ENCODE assay signal across 9 mouse cellular contexts in the genomic region with DNA sequence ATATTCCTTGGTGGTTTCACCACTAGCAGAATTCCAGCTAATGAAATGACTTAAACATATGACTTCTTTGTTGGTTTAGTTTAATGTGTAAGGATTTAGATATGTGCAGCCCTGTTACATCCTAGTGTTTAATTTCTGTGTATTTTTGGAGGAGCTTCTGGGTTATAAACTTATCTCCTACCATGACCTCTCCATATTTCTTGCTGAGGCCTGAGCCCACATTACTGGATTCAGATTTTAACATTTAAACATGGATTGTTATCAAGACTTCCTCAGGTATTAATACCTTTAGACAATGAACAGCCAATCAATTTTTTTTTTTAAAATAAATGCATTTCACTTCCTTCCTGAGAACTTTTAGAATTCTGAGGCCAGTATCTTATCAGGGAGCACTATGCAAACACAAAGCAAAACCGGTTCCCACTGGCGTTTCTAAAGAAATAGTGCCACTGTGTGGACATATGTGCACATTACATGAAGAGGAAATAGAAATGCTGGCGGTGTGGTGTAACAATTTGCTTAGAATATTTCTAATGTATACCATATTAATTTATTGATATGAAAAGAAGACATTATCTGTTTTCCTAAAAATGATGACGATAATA.
DNase-seq lines count a peak whose midpoint lies in the region; ATAC-seq and TF ChIP-seq lines count a peak whose summit lies in the region.
"Had no signal": no experiment of that assay in that cellular context is flagged by ENCODE, and none has a peak within 500 bp of the region (broad histone marks: within the 10 kb centered on the region; RNA-seq: fewer than 3 reads in every experiment).

No protein-coding gene starts in this region.

- DNase-seq in kidney, adult 9 months, result peak; percentile 38
- no peak for DNase-seq in kidney, adult 11 months
- peak; percentile 22 for DNase-seq in ES-E14 (ENCODE audit: low read depth, low spot score)
- DNase-seq in cerebellum, adult 8-10 months, result peak; percentile 59
- peak; percentile 2 to 3 for DNase-seq in heart, postnatal 36 days
- peak in 1 of 3 experiments; percentile 10 for DNase-seq in liver, embryonic 14.5 days (ENCODE audit: low read depth in 3 of 3, low spot score in 3 of 3)
- no peak for DNase-seq in spleen, postnatal 4 days (ENCODE audit: low spot score in 2 of 2)

- H3K9me3 ChIP-seq in ES-E14 (ENCODE audit: control insufficient read depth, insufficient read depth, low read depth, low read length), result no peaks in the 10 kb centered on the region
- H3K9me3 ChIP-seq in liver, embryonic 14.5 days (ENCODE audit: control insufficient read depth, low read length), result no peaks in the 10 kb centered on the region
- no peaks in the 10 kb centered on the region for H3K9me3 ChIP-seq in stomach, embryonic 14.5 days (ENCODE audit: control insufficient read depth, low read depth, low read length)
- H3K9me3 ChIP-seq: limb, embryonic 15.5 days had no signal

- no peak for ATAC-seq in liver, embryonic 14.5 days (ENCODE audit: insufficient read depth)
- ATAC-seq in stomach, embryonic 14.5 days (ENCODE audit: insufficient number of reproducible peaks, insufficient read depth, low FRiP score, low read depth), result peak; percentile 74

- H3K4me2 ChIP-seq in liver, embryonic 14.5 days (ENCODE audit: low read depth), result no peak overlapping the region
- no peak overlapping the region for H3K4me2 ChIP-seq in stomach, embryonic 14.5 days (replicated peaks; ENCODE audit: low read depth, low read length)
- H3K4me2 ChIP-seq: limb, embryonic 15.5 days had no signal

- in situ Hi-C loops in ES-E14 (cut with MboI; ENCODE audit: low sequenced_read_pairs in 2 of 2, unreplicated experiment in 2 of 2), result loop anchor here (10.0 to 25.0 kb wide), 3 partner anchors 211 to 723 kb away; no protein-coding TSS in a partner anchor

- 3% methylated on average over 4 of the region's 4 CpGs for WGBS in liver, embryonic 14.5 days (ENCODE audit: insufficient replicate concordance)
- WGBS in stomach, embryonic 14.5 days, result 3% methylated on average over 4 of the region's 4 CpGs

- no peaks in the 10 kb centered on the region for H3K36me3 ChIP-seq in ES-E14 (ENCODE audit: control insufficient read depth, insufficient read depth, low read length, poor library complexity, severe bottlenecking)
- no peaks in the 10 kb centered on the region for H3K36me3 ChIP-seq in liver, embryonic 14.5 days (replicated peaks; ENCODE audit: control insufficient read depth, insufficient read depth, low read depth)
- H3K36me3 ChIP-seq in stomach, embryonic 14.5 days (ENCODE audit: control insufficient read depth, insufficient read depth, low read length), result no peaks in the 10 kb centered on the region
- H3K36me3 ChIP-seq: limb, embryonic 15.5 days had no signal

- intact Hi-C loops in heart, postnatal 36 days (cut with DNase I), result loop anchor here (2.0 to 10.0 kb wide), 3 partner anchors 121 to 719 kb away; no protein-coding TSS in a partner anchor

- peak; percentile 40; the same call in 1 of the 2 replicates for TF ChIP-seq CTCF in liver, embryonic 14.5 days (IDR thresholded peaks at IDR 0.05; ENCODE audit: low read depth)

- no peak overlapping the region for H3K9ac ChIP-seq in ES-E14 (ENCODE audit: insufficient read depth, low read depth, low read length, poor library complexity, severe bottlenecking)
- H3K9ac ChIP-seq in liver, embryonic 14.5 days (replicated peaks), result no peak overlapping the region
- no peak overlapping the region for H3K9ac ChIP-seq in stomach, embryonic 14.5 days (replicated peaks; ENCODE audit: low read depth, low read length)
- H3K9ac ChIP-seq: limb, embryonic 15.5 days had no signal

- no peak for TF ChIP-seq EP300 in liver, embryonic 14.5 days (IDR thresholded peaks at IDR 0.05; ENCODE audit: low read depth)

- H3K27me3 ChIP-seq in liver, embryonic 14.5 days (ENCODE audit: control insufficient read depth, insufficient read depth, low read length), result no peaks in the 10 kb centered on the region
- no peaks in the 10 kb centered on the region for H3K27me3 ChIP-seq in stomach, embryonic 14.5 days (ENCODE audit: control insufficient read depth, insufficient read depth, low read length)
- H3K27me3 ChIP-seq: limb, embryonic 15.5 days had no signal

- no peak overlapping the region for H3K4me3 ChIP-seq in ES-E14 (ENCODE audit: insufficient read depth in 1 of 2, low read depth in 1 of 2, low read length in 2 of 2, poor library complexity in 1 of 2, severe bottlenecking in 1 of 2)
- H3K4me3 ChIP-seq in liver, embryonic 14.5 days (ENCODE audit: insufficient read depth in 1 of 2, low read depth in 2 of 2, low read length in 2 of 2), result no peak overlapping the region
- no peak overlapping the region for H3K4me3 ChIP-seq in stomach, embryonic 14.5 days (ENCODE audit: low read depth, low read length)
- H3K4me3 ChIP-seq: limb, embryonic 15.5 days had no signal

- no peaks in the 10 kb centered on the region for H3K4me1 ChIP-seq in ES-E14 (ENCODE audit: control insufficient read depth in 2 of 2, insufficient read depth in 2 of 2, low read length in 2 of 2, poor library complexity in 1 of 2)
- no peaks in the 10 kb centered on the region for H3K4me1 ChIP-seq in liver, embryonic 14.5 days (replicated peaks; ENCODE audit: control insufficient read depth in 2 of 2, insufficient read depth in 2 of 2, low read length in 1 of 2)
- no peaks in the 10 kb centered on the region for H3K4me1 ChIP-seq in stomach, embryonic 14.5 days (ENCODE audit: control insufficient read depth, insufficient read depth, low read length)
- H3K4me1 ChIP-seq: limb, embryonic 15.5 days had no signal

- no peak overlapping the region for H3K27ac ChIP-seq in ES-E14 (ENCODE audit: insufficient read depth, low read depth, low read length, poor library complexity, severe bottlenecking)
- no peak overlapping the region for H3K27ac ChIP-seq in liver, embryonic 14.5 days
- H3K27ac ChIP-seq in stomach, embryonic 14.5 days (ENCODE audit: low read length), result no peak overlapping the region
- H3K27ac ChIP-seq: limb, embryonic 15.5 days had no signal

TF ChIP-seq in ES-E14, 5 proteins besides CTCF, POLR2A, EP300 and RAD21:
- peak; percentile 87 for TF ChIP-seq ZC3H11A (IDR thresholded peaks at IDR 0.05; ENCODE audit: borderline replicate concordance, low read depth, low read length)
- no peak for TF ChIP-seq CHD2 (IDR thresholded peaks at IDR 0.05; ENCODE audit: low read depth, low read length)

Comparison
In these comparisons a context has a peak if more than half of its experiments do, and no peak if none do; other contexts are left out.
1. DNase-seq: peak in kidney, adult 9 months (single experiment), ES-E14 (single experiment), cerebellum, adult 8-10 months (single experiment) and heart, postnatal 36 days (2 of 2); none in kidney, adult 11 months (single experiment) and spleen, postnatal 4 days (0 of 2).